Mouse (Mus musculus) CD4-positive, CD25-positive, alpha-beta regulatory T cell, adult 4 months (primary cell): ENCODE measurements around the gene Lrp5. TPM values are rescaled to one million over a fixed set of nuclear protein-coding genes. Genes with fewer than 3 reads are reported as not detected.
"Not testable (repeated sequence)": the region's sequence is repeated elsewhere in the genome, so short reads cannot be mapped to it uniquely, and the experiment has no call there.

Experiments
- ATAC-seq: one replicate; pipeline ENCODE4 v1.8.0; 2017
- polyA plus RNA-seq, 2 experiments: library from polyadenylated mRNA; unstranded; fragments of 100-300 nt; shearing (Covaris generic); gene quantifications; one replicate each; pipeline ENCODE4 v1.2.1; 2017

Gene Lrp5
- polyA plus RNA-seq, 2 experiments from 2014 or later, result 0.08 TPM; not detected in 1

GRCm38 (mm10) chr19:3609826-3610225 lies 76.5 kb downstream of the Lrp5 start:
- ATAC-seq, result no peak

GRCm38 (mm10) chr19:3594316-3594715 lies 92.0 kb downstream of the Lrp5 start:
- no peak for ATAC-seq

DNA sequence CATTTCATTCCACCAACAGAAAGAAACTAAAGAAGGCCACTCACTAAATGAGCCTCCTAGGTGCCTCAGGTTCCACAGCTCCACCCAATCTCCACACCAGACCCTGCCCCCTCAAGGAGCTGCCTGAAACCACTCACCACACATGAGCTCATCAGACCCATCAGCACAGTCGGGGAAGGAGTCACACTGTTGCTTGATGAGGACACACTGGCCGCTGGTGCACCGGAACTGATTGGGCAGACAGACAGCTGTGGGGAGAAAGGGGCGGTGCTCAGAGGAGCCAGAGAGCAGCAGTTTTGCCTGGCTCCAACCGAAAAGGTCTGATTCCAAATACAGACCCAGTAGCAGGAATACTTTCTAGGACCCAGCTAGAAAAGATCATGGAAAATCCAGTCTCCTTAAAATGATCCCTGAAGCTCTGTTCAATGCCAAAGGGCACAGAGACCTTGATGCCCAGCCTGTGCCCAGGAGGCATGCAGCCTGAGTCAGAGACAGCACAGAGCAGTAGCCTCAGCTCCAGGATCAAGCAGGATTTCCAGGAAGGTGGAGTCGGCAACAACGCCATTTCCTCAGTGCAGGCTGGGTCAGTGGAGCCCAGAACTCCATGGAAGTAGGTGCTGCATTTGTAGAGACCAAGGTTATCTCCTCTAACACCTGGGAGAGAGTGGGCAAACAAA lies 92.8 kb downstream of the Lrp5 start:
- no peak for ATAC-seq

DNA sequence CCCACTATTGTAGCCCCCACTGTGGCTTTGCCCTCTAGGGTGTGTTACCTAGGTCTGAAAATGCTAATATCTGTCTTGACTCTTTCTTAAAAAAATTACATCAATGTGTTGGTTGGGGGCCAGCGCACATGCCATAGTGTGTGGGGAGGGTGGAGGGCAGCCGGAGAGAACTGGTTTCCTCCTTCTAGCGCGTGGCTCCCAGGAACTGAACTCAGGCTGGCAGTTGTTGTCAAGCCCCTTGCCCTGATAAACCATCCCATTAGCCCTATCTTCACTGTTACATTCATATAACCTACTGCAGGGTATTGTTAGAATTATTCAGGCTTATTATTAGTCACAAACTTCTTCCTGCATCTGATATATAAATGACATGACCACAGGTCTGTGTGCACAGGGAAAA lies 96.4 kb downstream of the Lrp5 start:
- ATAC-seq, result no peak

DNA sequence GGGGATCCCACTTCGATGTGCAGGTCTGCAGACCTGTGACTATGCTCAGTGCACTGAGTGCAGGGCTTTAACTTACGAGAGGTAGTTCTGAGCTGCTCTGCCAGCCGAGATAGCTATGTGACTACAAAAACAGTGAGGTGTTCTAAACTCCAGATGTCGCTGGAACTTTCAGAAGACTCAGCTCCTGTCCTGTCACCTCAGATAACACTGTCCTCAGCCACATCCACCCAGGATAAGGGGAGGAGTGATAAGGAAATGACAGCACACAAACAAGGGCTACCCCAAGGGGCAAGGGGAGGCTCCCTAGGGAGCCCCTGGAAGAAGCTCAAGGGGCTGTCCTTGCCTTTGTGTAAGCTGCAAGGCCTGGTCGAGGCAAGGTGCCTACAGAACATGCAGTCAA lies 96.8 kb downstream of the Lrp5 start:
- ATAC-seq, result no peak

GRCm38 (mm10) chr19:3587729-3588128 lies 98.6 kb downstream of the Lrp5 start:
- ATAC-seq, result not testable (repeated sequence)

GRCm38 (mm10) chr19:3586540-3586939 lies 99.8 kb downstream of the Lrp5 start:
- ATAC-seq, result no peak

DNA sequence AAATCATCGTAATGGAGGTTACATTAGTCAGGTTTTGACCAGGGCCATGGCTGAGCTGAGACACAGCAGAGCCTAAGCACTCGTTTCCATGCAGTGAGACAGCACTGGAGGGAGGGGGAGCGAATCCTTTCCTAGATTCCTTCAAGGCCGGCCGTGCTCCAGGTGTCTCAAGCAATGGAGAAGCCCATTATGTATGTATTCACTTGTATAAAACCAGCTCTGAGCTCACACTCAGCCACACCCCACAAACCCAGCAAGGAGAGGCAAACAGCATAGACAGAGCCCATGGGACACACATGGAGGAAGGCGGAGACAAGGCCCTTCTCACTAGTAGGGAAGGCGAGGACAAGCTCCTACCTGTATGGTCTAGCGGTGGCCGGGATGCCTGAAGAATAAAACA lies 100.3 kb downstream of the Lrp5 start:
- ATAC-seq, result no peak

DNA sequence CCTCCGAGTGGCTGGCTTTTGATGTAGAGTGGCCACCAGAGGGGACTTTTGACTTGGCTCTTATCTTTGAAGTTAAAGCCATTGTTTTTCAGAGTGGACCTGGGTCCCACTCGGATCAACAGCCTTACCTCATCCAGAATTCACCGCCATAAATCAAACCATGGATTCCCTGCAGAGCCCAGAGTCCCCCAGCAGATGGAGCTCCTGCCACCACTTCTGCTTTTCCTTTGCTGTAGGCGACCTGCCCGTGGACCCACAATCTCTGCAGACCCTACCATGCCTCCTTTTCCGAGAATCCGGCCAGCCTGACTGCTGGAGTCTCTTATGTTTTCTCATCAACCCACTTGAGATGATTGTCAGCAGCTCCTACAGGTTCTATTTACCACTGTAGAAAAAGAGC lies 105.0 kb downstream of the Lrp5 start:
- ATAC-seq, result no peak

- no peak for ATAC-seq
Observed at GRCm38 (mm10) chr19:3577911-3578290, 108.5 kb downstream of the Lrp5 start.

DNA sequence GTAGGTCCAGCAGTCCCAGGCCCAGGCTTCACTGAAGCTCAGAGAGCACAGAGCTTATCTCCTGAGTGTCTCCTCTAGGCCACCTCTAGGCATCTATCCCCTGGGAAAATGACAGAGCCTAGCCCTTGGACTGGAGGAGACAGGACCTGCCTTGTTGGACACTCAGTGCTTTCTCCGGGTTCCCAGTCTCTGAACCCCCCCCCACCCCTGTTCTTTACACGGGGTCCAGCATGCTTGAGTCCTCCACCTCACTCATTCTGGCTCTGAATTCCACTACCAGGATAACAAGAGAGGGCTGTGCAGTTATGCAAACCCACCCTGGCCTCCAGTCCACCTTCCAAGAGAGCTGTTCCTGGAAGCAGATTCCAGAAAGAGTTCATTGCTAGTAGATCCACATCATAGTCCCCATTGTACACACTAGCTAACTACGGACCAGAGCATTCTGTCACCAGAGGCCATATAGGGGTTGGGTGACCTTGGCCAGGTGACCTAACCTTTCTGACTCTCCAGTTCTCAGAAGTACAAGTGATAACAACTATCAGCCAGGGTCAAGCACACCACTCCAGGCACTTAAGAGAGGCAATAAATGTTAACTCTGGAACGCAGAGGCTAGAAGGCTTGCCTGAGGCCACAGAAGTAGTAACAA lies 109.0 kb downstream of the Lrp5 start:
- no peak for ATAC-seq

DNA sequence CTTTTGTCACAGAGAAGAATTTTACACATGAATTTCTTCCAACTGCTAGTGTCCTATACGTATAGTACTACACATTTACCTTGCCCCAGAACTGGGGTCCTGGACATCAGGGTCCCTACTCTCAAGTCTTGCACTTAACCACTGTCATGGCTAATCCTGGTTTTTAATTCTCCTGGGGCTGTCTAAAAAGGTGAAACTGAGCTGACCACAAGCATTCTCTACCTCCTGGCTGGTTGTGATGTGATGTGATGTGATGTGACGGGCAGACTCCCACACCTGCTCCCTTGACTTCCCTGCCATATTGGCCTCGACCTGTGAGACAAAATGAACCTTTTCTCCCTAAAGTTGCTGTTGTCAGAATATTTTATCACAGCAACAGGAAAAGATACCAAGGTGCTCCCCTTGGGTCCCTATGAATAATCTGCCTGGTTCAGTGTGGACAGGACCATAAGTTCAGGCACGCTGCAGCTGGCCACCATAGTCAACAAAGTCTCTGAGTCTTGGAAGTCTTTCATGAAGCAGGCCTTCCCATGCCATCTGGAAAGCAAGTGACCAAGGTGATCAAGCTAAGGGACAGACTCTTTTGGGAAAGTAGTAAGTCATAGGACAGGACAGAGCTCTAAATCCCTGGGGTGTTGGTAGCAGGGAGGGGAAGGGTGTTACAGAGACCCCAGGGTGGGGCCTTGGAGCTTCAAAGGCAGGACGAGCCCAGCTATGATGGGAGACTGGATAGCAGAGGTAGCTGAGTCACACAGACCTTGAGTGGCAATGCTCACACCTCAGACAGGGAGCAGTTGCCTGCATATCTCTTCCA lies 109.7 kb downstream of the Lrp5 start:
- ATAC-seq, result no peak

- ATAC-seq, result peak; percentile 94
Observed at GRCm38 (mm10) chr19:3575632-3576384, 110.6 kb downstream of the Lrp5 start, which contains the start of gene Ppp6r3. TSS of gene Ppp6r3 (minus strand) at chr19:3575749.

GRCm38 (mm10) chr19:3575276-3575631 lies 111.1 kb downstream of the Lrp5 start:
- ATAC-seq, result peak; percentile 3

DNA sequence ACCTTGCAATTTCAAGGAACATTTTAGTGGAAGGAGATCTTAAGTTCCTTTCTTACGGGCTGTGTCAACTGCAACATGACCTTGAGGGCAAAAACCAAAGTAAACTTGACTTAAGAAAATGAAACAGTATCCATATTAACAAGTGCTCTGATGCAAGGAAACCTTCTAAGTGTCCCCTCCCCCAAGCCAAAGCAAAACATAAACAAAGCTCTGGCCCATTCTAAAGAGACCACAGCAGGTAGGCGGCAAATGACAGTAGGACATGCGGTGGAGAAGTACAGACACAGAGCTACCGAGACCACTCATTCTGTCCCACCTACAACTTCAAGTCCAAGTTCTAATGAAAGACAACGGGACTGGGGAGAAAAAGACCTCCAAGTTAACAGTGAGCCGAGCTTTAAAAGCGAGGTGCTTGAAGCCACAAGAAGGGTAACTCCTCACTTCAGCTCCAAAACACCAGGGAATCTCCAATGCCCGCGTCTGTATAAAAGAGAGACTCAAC lies 111.7 kb downstream of the Lrp5 start:
- no peak for ATAC-seq

- ATAC-seq, result no peak
Observed at GRCm38 (mm10) chr19:3564309-3564708, 122.1 kb downstream of the Lrp5 start.

DNA sequence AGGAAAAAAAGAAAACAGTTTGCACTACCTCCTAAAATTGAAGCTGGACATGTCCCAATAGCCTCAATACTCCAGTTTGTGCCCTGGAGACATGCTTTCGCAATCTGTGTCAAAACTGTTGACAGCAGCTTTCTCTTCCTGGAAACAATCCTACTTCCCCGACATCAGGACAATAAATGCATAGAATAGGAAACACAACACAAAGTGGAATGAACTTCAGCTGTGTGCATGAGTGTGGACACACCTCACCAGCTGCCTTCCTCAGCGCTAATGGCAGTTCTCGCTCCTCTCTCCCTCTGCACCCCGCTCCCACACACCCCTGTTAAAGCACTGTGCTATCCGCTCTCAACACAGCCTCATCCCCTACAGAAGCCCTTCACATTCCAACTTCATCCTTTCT lies 123.6 kb downstream of the Lrp5 start:
- ATAC-seq, result no peak

GRCm38 (mm10) chr19:3562298-3562697 lies 124.1 kb downstream of the Lrp5 start:
- no peak for ATAC-seq

- no peak for ATAC-seq
Observed at GRCm38 (mm10) chr19:3556169-3556827, 130.1 kb downstream of the Lrp5 start.

DNA sequence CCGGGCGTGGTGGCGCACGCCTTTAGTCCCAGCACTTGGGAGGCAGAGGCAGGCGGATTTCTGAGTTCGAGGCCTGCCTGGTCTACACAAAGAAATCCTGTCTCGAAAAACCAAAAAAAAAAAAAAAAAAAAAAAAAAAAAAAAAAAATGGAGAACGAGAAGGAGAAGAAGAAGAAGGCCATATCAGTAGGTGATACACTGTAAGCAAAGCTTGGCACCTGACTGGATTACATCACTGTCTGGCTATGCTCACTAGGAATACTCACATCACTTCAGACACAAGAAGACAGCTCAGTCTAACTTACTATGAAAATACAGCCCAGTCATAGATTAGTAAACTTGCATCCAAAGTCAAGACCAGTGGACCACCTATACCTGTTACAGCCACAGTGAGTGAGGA lies 131.6 kb downstream of the Lrp5 start:
- no peak for ATAC-seq

DNA sequence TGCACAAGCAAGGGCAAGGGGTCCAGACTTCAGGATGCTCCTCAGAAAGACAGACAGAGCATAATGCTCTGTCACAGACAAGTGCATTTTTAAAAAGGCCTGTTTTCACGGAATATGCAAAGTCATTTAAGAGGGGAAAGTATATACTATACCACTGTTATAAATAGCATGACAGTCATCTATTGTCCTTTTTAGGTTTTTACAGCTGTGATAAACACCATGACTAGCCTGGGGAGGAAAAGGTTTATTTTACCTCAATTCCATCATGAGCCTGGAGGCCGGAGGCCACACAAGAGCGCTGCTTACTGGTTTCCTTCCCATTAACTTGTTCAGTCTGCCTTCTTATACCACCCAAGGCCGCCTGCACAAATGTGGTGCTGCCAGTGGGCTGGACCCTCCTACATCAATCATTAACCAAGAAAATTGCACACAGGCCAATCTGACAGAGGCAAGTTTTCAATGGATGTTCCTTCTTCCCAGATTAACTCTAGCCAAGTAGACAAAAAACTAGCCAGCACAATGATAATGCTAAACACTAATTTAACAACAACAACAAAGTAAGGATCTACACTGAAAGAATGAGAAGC lies 134.7 kb downstream of the Lrp5 start:
- no peak for ATAC-seq

- ATAC-seq, result no peak
Observed at GRCm38 (mm10) chr19:3550101-3550500, 136.3 kb downstream of the Lrp5 start.
